Mouse (Mus musculus) hindbrain, embryonic 16.5 days (tissue): ENCODE measurements around the gene Myb. TPM values are rescaled to one million over a fixed set of nuclear protein-coding genes. Genes with fewer than 3 reads are reported as not detected.

Experiments used
- ATAC-seq: fragments of 200-750 bp; cut with Nextera tagmentation; 2 replicates; pipeline ENCODE4 v1.8.0; 2017; ENCODE audit warnings: moderate TSS enrichment, moderate library complexity
- H3K27ac ChIP-seq: fragments of 300-500 bp; sonication (generic); 2 replicates; pipeline ENCODE4 v1.5.1; 2014; ENCODE audit warnings: low read depth, mild to moderate bottlenecking, control low read depth, low read length, moderate library complexity
- H3K27me3 ChIP-seq: fragments of 300-500 bp; sonication (generic); replicated peaks from 2 replicates; pipeline ENCODE4 v1.6.1; 2014; ENCODE audit warnings: low read length; ENCODE audit not compliant: control insufficient read depth, insufficient read depth
- H3K36me3 ChIP-seq: fragments of 300-500 bp; sonication (generic); 2 replicates; pipeline ENCODE4 v1.6.1; 2014; ENCODE audit warnings: mild to moderate bottlenecking, low read length, moderate library complexity, mixed read lengths; ENCODE audit not compliant: control insufficient read depth, insufficient read depth
- H3K4me1 ChIP-seq: fragments of 300-500 bp; sonication (generic); 2 replicates; pipeline ENCODE4 v1.6.1; 2014; ENCODE audit warnings: low read depth, low read length; ENCODE audit not compliant: control insufficient read depth, insufficient read depth
- H3K4me2 ChIP-seq: fragments of 300-500 bp; sonication (generic); 2 replicates; pipeline ENCODE4 v1.6.1; 2014; ENCODE audit warnings: mild to moderate bottlenecking, low read length, control low read depth, moderate library complexity
- H3K4me3 ChIP-seq: fragments of 300-500 bp; sonication (generic); 2 replicates; pipeline ENCODE4 v1.5.1; 2014; ENCODE audit warnings: mild to moderate bottlenecking, low read length, control low read depth, moderate library complexity
- H3K9ac ChIP-seq: fragments of 300-500 bp; sonication (generic); 2 replicates; pipeline ENCODE4 v1.6.1; 2014; ENCODE audit warnings: low read depth, mild to moderate bottlenecking, control low read depth, low read length, moderate library complexity
- H3K9me3 ChIP-seq: fragments of 300-500 bp; sonication (generic); 2 replicates; pipeline ENCODE4 v1.6.1; 2014; ENCODE audit warnings: mild to moderate bottlenecking, low read length, moderate library complexity; ENCODE audit not compliant: control insufficient read depth
- WGBS: fragments of 180-500 bp; shearing (Covaris S2); extraction: QIAGEN DNeasy Blood & Tissue Kit; methylation state at CpG from one replicate; pipeline ENCODE4 v1.1.7; 2014; 5-methylcytosine and 5-hydroxymethylcytosine counted together
- polyA plus RNA-seq: library from polyadenylated mRNA; unstranded; fragments of >200 nt; fragmentation: Nextera tagmentation; extraction: Ambion mirVana; gene quantifications from 2 replicates; pipeline ENCODE4 v1.2.1, GENCODE M21; 2015

Myb gene
- 2.4 and 2.5 TPM in 2 replicates for polyA plus RNA-seq

- Histone ChIP-seq H3K4me2 (peak within 1 kb of the TSS; percentile 100), H3K4me1 (peaks cover 16% of the 10 kb centered on the region), H3K4me3 (peak within 1 kb of the TSS; percentile 75), H3K36me3 (no peaks in the 10 kb centered on the region), H3K9ac (peak within 1 kb of the TSS; percentile 82), H3K27me3 (peaks cover 5% of the 10 kb centered on the region), H3K27ac (peak within 1 kb of the TSS; percentile 59), H3K9me3 (no peaks in the 10 kb centered on the region)
- under 1% methylated on average over 85 of the region's 86 CpGs for WGBS
- ATAC-seq: peak; percentile 90
Observed at GRCm38 (mm10) chr10:21160537-21161358, at the start of gene Myb. Myb (minus strand) TSS chr10:21160984.

GRCm38 (mm10) chr10:21207378-21207777, 46.6 kb upstream of the Myb start:
- no peak overlapping the region for H3K4me3 ChIP-seq
- 56% methylated on average over 1 of the region's 1 CpGs for WGBS
- no peaks in the 10 kb centered on the region for H3K36me3 ChIP-seq
- no peak overlapping the region for H3K27ac ChIP-seq
- no peaks in the 10 kb centered on the region for H3K4me1 ChIP-seq
- no peak overlapping the region for H3K9ac ChIP-seq
- H3K9me3 ChIP-seq: no peaks in the 10 kb centered on the region
- no peaks in the 10 kb centered on the region for H3K27me3 ChIP-seq
- no peak for ATAC-seq
- H3K4me2 ChIP-seq: no peak overlapping the region

- no peak for ATAC-seq
- Histone ChIP-seq H3K9ac (no peak overlapping the region), H3K4me3 (no peak overlapping the region)
Observed at GRCm38 (mm10) chr10:21206232-21206631, 45.4 kb upstream of the Myb start.

GRCm38 (mm10) chr10:21204496-21205085, 43.8 kb upstream of the Myb start:
- 68% methylated on average over 10 of the region's 10 CpGs for WGBS
- Histone ChIP-seq H3K4me2 (no peak overlapping the region), H3K4me3 (no peak overlapping the region), H3K27me3 (no peaks in the 10 kb centered on the region), H3K36me3 (no peaks in the 10 kb centered on the region), H3K9me3 (no peaks in the 10 kb centered on the region), H3K4me1 (no peaks in the 10 kb centered on the region), H3K27ac (no peak overlapping the region), H3K9ac (no peak overlapping the region)
- ATAC-seq: no peak

More at GRCm38 (mm10) chr10:21206232-21206631, 45.4 kb upstream of the Myb start:
- H3K4me1 ChIP-seq: no peaks in the 10 kb centered on the region
- no peak overlapping the region for H3K27ac ChIP-seq
- no peak overlapping the region for H3K4me2 ChIP-seq
- no peaks in the 10 kb centered on the region for H3K27me3 ChIP-seq
- WGBS: 74% methylated on average over 2 of the region's 2 CpGs
- H3K36me3 ChIP-seq: no peaks in the 10 kb centered on the region
- no peaks in the 10 kb centered on the region for H3K9me3 ChIP-seq

- H3K4me2 ChIP-seq: no peak overlapping the region
- no peak overlapping the region for H3K4me3 ChIP-seq
- H3K9ac ChIP-seq: no peak overlapping the region
- no peaks in the 10 kb centered on the region for H3K27me3 ChIP-seq
- H3K4me1 ChIP-seq: no peaks in the 10 kb centered on the region
- ATAC-seq: no peak
- H3K9me3 ChIP-seq: no peaks in the 10 kb centered on the region
- H3K36me3 ChIP-seq: no peaks in the 10 kb centered on the region
- no peak overlapping the region for H3K27ac ChIP-seq
- WGBS: 92% methylated on average over 5 of the region's 5 CpGs
Observed at GRCm38 (mm10) chr10:21203886-21204285, 43.1 kb upstream of the Myb start.

GRCm38 (mm10) chr10:21203461-21203860, 42.7 kb upstream of the Myb start:
- H3K4me1 ChIP-seq: no peaks in the 10 kb centered on the region
- H3K4me3 ChIP-seq: no peak overlapping the region
- 90% methylated on average over 3 of the region's 3 CpGs for WGBS
- no peak overlapping the region for H3K27ac ChIP-seq
- no peaks in the 10 kb centered on the region for H3K27me3 ChIP-seq
- no peak overlapping the region for H3K9ac ChIP-seq
- no peaks in the 10 kb centered on the region for H3K9me3 ChIP-seq
- no peak overlapping the region for H3K4me2 ChIP-seq
- ATAC-seq: no peak
- no peaks in the 10 kb centered on the region for H3K36me3 ChIP-seq

GRCm38 (mm10) chr10:21200761-21201160, 40.0 kb upstream of the Myb start:
- WGBS: 83% methylated on average over 7 of the region's 7 CpGs
- no peak for ATAC-seq
- Histone ChIP-seq H3K36me3 (no peaks in the 10 kb centered on the region), H3K27ac (no peak overlapping the region), H3K9me3 (no peaks in the 10 kb centered on the region), H3K9ac (no peak overlapping the region), H3K4me3 (no peak overlapping the region), H3K4me2 (no peak overlapping the region), H3K4me1 (no peaks in the 10 kb centered on the region), H3K27me3 (no peaks in the 10 kb centered on the region)

GRCm38 (mm10) chr10:21200322-21200721, 39.5 kb upstream of the Myb start:
- no peaks in the 10 kb centered on the region for H3K9me3 ChIP-seq
- no peak for ATAC-seq

GRCm38 (mm10) chr10:21196646-21197116, 35.9 kb upstream of the Myb start:
- Histone ChIP-seq H3K9ac (no peak overlapping the region), H3K9me3 (no peaks in the 10 kb centered on the region), H3K27ac (no peak overlapping the region), H3K36me3 (no peaks in the 10 kb centered on the region), H3K27me3 (no peaks in the 10 kb centered on the region), H3K4me2 (no peak overlapping the region), H3K4me3 (no peak overlapping the region), H3K4me1 (no peaks in the 10 kb centered on the region)
- no peak for ATAC-seq
- 91% methylated on average over 8 of the region's 8 CpGs for WGBS

More at GRCm38 (mm10) chr10:21200322-21200721, 39.5 kb upstream of the Myb start:
- H3K4me2 ChIP-seq: no peak overlapping the region
- no peaks in the 10 kb centered on the region for H3K27me3 ChIP-seq
- no peaks in the 10 kb centered on the region for H3K36me3 ChIP-seq
- no peaks in the 10 kb centered on the region for H3K4me1 ChIP-seq
- no peak overlapping the region for H3K27ac ChIP-seq
- no peak overlapping the region for H3K9ac ChIP-seq
- no peak overlapping the region for H3K4me3 ChIP-seq
